Mouse (Mus musculus) limb, embryonic 11.5 days (tissue): Measurements from ENCODE around the gene Onecut3. TPM values are rescaled to one million over a fixed set of nuclear protein-coding genes. Genes with fewer than 3 reads are reported as not detected.

ENCODE experiments used
- ATAC-seq: fragments of 200-750 bp; cut with Nextera tagmentation; 2 replicates; pipeline ENCODE4 v1.8.0; 2017; ENCODE audit warnings: low read depth; ENCODE audit not compliant: insufficient number of reproducible peaks, low FRiP score, low TSS enrichment
- DNase-seq: peaks from one replicate; pipeline ENCODE4 v3.0.0-alpha.2; 2015; ENCODE audit warnings: low spot score
- H3K27ac ChIP-seq: fragments of 300-500 bp; sonication (generic); replicated peaks from 2 replicates; pipeline ENCODE4 v1.5.1; 2014; ENCODE audit warnings: low read depth, mild to moderate bottlenecking, low read length
- H3K27me3 ChIP-seq: fragments of 300-500 bp; sonication (generic); 2 replicates; pipeline ENCODE4 v1.6.1; 2014; ENCODE audit warnings: mild to moderate bottlenecking, low read length, mixed read lengths; ENCODE audit not compliant: control insufficient read depth, insufficient read depth
- H3K36me3 ChIP-seq: fragments of 300-500 bp; sonication (generic); 2 replicates; pipeline ENCODE4 v1.6.1; 2014; ENCODE audit warnings: mild to moderate bottlenecking, low read length, moderate library complexity, mixed read lengths; ENCODE audit not compliant: control insufficient read depth, insufficient read depth
- H3K4me1 ChIP-seq: fragments of 300-500 bp; sonication (generic); 2 replicates; pipeline ENCODE4 v1.6.1; 2014; ENCODE audit warnings: low read length, mixed read lengths; ENCODE audit not compliant: control insufficient read depth, insufficient read depth
- H3K4me2 ChIP-seq: fragments of 300-500 bp; sonication (generic); 2 replicates; pipeline ENCODE4 v1.6.1; 2014; ENCODE audit warnings: low read depth, mild to moderate bottlenecking, moderate library complexity; ENCODE audit not compliant: severe bottlenecking
- H3K4me3 ChIP-seq: fragments of 300-500 bp; sonication (generic); 2 replicates; pipeline ENCODE4 v1.5.1; 2014; ENCODE audit warnings: low read depth, low read length
- H3K9ac ChIP-seq: fragments of 300-500 bp; sonication (generic); 2 replicates; pipeline ENCODE4 v1.6.1; 2014; ENCODE audit warnings: mild to moderate bottlenecking, low read length
- H3K9me3 ChIP-seq: fragments of 300-500 bp; sonication (generic); 2 replicates; pipeline ENCODE4 v1.6.1; 2016; ENCODE audit warnings: low read length; ENCODE audit not compliant: control insufficient read depth
- WGBS: fragments of 180-500 bp; shearing (Covaris S2); extraction: QIAGEN DNeasy Blood & Tissue Kit; methylation state at CpG from one replicate; pipeline ENCODE4 v1.1.7; 2014; 5-methylcytosine and 5-hydroxymethylcytosine counted together
- polyA plus RNA-seq: library from polyadenylated mRNA; unstranded; fragments of >200 nt; fragmentation: Nextera tagmentation; extraction: Ambion mirVana; gene quantifications from 2 replicates; pipeline ENCODE4 v1.2.1, GENCODE M21; 2014

Onecut3 gene
- not detected in 2 replicates for polyA plus RNA-seq

- peak within 1 kb of the TSS; percentile 30 for H3K4me3 ChIP-seq
- H3K4me2 ChIP-seq = peak within 1 kb of the TSS; percentile 71
- under 1% methylated on average over 40 of the region's 42 CpGs for WGBS
- no peaks in the 10 kb centered on the region for H3K9me3 ChIP-seq
- ATAC-seq (no peak), DNase-seq (peak; percentile 58)
- peaks cover 99% of the 10 kb centered on the region for H3K27me3 ChIP-seq
- H3K27ac ChIP-seq = no peak within 1 kb of the TSS
- H3K4me1 ChIP-seq = peaks cover 18% of the 10 kb centered on the region
- H3K36me3 ChIP-seq = no peaks in the 10 kb centered on the region
- H3K9ac ChIP-seq = no peak within 1 kb of the TSS; the same call in 1 of the 2 replicates
Observed at GRCm38 (mm10) chr10:80494732-80495131, at the start of gene Onecut3. Onecut3 (plus strand) TSS chr10:80494835.

- no peak overlapping the region for H3K4me3 ChIP-seq
- no peak overlapping the region for H3K27ac ChIP-seq
- H3K9ac ChIP-seq = no peak overlapping the region
- no peak overlapping the region for H3K4me2 ChIP-seq
- no peaks in the 10 kb centered on the region for H3K9me3 ChIP-seq
- H3K36me3 ChIP-seq = no peaks in the 10 kb centered on the region
- WGBS = 32% methylated on average over 1 of the region's 1 CpGs
- ATAC-seq = no peak
- H3K4me1 ChIP-seq = no peaks in the 10 kb centered on the region
- no peak for DNase-seq
- peaks cover 6% of the 10 kb centered on the region; the same call in 1 of the 2 replicates for H3K27me3 ChIP-seq
Observed at GRCm38 (mm10) chr10:80445052-80445451, 49.6 kb upstream of the Onecut3 start.

GRCm38 (mm10) chr10:80445898-80446601 is 48.6 kb upstream of the Onecut3 start:
- Histone ChIP-seq H3K4me3 (no peak overlapping the region), H3K36me3 (no peaks in the 10 kb centered on the region), H3K27ac (no peak overlapping the region), H3K4me2 (no peak overlapping the region), H3K27me3 (peaks cover 6% of the 10 kb centered on the region; the same call in 1 of the 2 replicates), H3K9ac (no peak overlapping the region), H3K4me1 (no peaks in the 10 kb centered on the region), H3K9me3 (no peaks in the 10 kb centered on the region)
- WGBS = 7% methylated on average over 26 of the region's 26 CpGs
- ATAC-seq (peak; percentile 41; the same call in 1 of the 2 replicates), DNase-seq (peak; percentile 88)

GRCm38 (mm10) chr10:80450599-80450998 is 44.0 kb upstream of the Onecut3 start:
- H3K4me1 ChIP-seq = no peaks in the 10 kb centered on the region
- 3% methylated on average over 6 of the region's 6 CpGs for WGBS
- peaks cover 4% of the 10 kb centered on the region; the same call in 1 of the 2 replicates for H3K27me3 ChIP-seq
- no peak overlapping the region for H3K27ac ChIP-seq
- no peak for ATAC-seq
- no peaks in the 10 kb centered on the region for H3K36me3 ChIP-seq
- 0 out of 2 replicates have a peak overlapping the region, but pooled peaks have one; percentile 7 for H3K4me2 ChIP-seq
- DNase-seq = peak; percentile 41
- no peak overlapping the region for H3K4me3 ChIP-seq
- H3K9me3 ChIP-seq = no peaks in the 10 kb centered on the region
- H3K9ac ChIP-seq = no peak overlapping the region

- Histone ChIP-seq H3K27me3 (peaks cover 2% of the 10 kb centered on the region; the same call in 1 of the 2 replicates), H3K9me3 (no peaks in the 10 kb centered on the region), H3K36me3 (no peaks in the 10 kb centered on the region), H3K4me1 (no peaks in the 10 kb centered on the region), H3K4me2 (no peak overlapping the region), H3K27ac (no peak overlapping the region), H3K4me3 (no peak overlapping the region), H3K9ac (0 out of 2 replicates have a peak overlapping the region, but pooled peaks have one; percentile 7)
- DNase-seq (no peak), ATAC-seq (no peak)
- WGBS = 33% methylated on average over 10 of the region's 10 CpGs
Observed at GRCm38 (mm10) chr10:80453601-80454000, 41.0 kb upstream of the Onecut3 start.

- H3K9ac ChIP-seq = no peak overlapping the region
- H3K4me2 ChIP-seq = no peak overlapping the region
- WGBS = 89% methylated on average over 5 of the region's 5 CpGs
- DNase-seq (no peak), ATAC-seq (no peak)
- no peak overlapping the region for H3K27ac ChIP-seq
- no peaks in the 10 kb centered on the region for H3K4me1 ChIP-seq
- H3K36me3 ChIP-seq = no peaks in the 10 kb centered on the region
- H3K27me3 ChIP-seq = 0 out of 2 replicates have a peak, but pooled peaks cover 2% of the 10 kb centered on the region
- no peak overlapping the region for H3K4me3 ChIP-seq
- no peaks in the 10 kb centered on the region for H3K9me3 ChIP-seq
Observed at GRCm38 (mm10) chr10:80454781-80455180, 39.9 kb upstream of the Onecut3 start.

GRCm38 (mm10) chr10:80455697-80456096 is 38.9 kb upstream of the Onecut3 start:
- 0 out of 2 replicates have a peak, but pooled peaks cover 2% of the 10 kb centered on the region for H3K27me3 ChIP-seq
- H3K4me2 ChIP-seq = no peak overlapping the region
- no peak overlapping the region for H3K9ac ChIP-seq
- H3K4me1 ChIP-seq = no peaks in the 10 kb centered on the region
- H3K9me3 ChIP-seq = no peaks in the 10 kb centered on the region
- no peak overlapping the region for H3K27ac ChIP-seq
- WGBS = 84% methylated on average over 5 of the region's 5 CpGs
- DNase-seq (no peak), ATAC-seq (no peak)
- H3K36me3 ChIP-seq = no peaks in the 10 kb centered on the region
- H3K4me3 ChIP-seq = no peak overlapping the region

- Histone ChIP-seq H3K4me3 (no peak overlapping the region), H3K4me1 (no peaks in the 10 kb centered on the region), H3K9ac (no peak overlapping the region), H3K27ac (no peak overlapping the region), H3K9me3 (no peaks in the 10 kb centered on the region), H3K27me3 (0 out of 2 replicates have a peak, but pooled peaks cover 3% of the 10 kb centered on the region), H3K36me3 (no peaks in the 10 kb centered on the region), H3K4me2 (no peak overlapping the region)
- DNase-seq = no peak
- WGBS = 57% methylated on average over 10 of the region's 10 CpGs
- no peak for ATAC-seq
Observed at GRCm38 (mm10) chr10:80459236-80459635, 35.4 kb upstream of the Onecut3 start.
